Mouse (Mus musculus): ENCODE results near the gene Syn3.

The Syn3 gene

DNA sequence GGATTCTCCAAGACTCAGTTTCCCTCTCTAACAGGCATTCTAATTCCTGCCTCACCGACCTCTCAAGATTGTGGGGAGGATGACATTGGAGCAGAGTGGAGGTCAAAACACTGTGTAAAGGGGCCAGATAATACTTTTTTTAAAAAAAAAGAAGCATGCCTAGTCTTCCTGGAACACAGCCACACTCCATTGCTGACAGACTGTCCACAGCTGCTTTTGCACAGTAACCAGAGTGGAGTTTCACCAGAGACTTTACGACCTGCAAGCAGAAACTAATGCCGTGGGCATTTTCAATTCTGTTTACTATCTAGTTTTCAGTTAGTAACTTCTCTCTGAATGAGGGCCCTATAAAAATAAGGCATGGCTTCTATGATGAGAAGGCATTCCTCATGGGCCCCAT is 297.7 kb downstream of the Syn3 start:
- DNase-seq: no peak

DNA sequence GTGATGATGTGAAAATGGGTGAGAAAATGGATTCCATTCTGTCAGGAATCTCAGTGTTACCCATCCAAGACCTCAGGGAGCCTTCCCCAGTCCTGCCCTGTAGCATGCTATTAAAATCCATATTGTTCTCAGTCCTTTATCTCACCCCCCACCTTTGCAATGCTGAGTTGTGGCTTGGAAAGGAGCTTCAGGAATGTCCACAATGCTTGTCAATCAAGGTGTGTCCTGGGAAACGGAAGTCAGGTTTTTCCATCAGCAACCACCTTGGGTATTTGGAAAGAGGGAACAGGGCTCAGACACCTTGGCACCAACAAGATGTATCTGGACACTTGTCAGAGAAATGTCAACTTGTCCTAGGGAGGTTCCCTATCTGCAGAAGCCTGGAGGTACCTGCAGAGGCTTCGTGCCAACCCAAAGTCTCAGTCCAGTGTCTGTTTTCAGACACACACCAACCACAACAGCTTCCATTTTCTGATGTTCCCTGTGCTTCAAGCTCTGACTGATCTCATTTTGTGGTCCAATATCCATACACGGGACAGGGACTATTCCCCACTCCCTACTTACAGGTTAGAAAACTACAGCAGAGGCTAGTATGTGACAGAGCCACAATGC is 302.2 kb downstream of the Syn3 start:
- no peak for DNase-seq

- no peak for DNase-seq
These were observed 304.0 kb downstream of the Syn3 start for GRCm38 (mm10) chr10:86194722-86195121.

DNA sequence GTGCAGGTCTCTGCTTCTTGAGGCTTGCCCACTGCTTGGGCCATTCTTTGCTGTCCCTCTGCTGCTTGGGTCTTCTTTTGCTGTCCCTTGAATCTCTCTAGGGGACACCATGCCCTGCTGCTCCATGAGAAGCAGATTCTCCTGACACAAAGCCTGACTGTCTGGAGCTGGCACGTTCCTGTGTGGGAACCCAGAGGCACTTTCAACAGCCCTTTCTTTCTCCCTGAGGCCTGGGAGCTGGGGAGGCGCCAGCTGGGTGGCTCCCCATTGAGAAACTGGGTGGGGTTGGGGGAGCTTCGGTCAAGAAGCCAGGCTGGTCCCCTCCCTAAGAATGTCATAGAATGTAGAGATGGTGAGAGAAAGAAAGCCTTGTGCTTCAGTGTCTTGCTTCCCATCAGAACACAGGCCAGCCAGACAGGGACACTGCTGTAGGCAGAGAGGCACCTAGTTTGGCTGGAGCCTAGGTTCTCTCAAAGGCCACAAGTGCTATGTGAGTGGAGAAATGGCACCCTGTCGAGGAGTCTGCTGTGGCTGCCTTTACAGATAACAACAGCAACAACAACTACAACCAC is 304.7 kb downstream of the Syn3 start:
- DNase-seq: no peak

DNA sequence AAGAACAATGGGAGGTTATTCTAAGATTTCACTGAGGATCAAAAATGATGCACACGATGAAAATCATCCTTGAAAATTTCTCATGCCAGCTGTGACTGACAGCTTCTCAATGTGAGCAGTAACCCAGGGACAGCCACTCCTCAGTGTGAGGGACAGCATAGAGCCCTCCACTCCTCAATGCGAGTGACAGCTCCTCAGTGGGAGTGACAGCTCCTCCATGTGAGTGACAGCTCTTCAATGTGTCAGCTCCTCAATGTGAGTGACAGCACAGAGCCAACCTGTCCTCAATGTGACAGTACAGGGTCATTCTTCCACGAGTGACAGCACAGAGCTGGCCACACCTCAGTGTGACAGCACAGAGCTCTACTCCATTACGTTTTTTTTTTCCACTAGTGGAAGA is 310.1 kb downstream of the Syn3 start:
- no peak for DNase-seq

DNA sequence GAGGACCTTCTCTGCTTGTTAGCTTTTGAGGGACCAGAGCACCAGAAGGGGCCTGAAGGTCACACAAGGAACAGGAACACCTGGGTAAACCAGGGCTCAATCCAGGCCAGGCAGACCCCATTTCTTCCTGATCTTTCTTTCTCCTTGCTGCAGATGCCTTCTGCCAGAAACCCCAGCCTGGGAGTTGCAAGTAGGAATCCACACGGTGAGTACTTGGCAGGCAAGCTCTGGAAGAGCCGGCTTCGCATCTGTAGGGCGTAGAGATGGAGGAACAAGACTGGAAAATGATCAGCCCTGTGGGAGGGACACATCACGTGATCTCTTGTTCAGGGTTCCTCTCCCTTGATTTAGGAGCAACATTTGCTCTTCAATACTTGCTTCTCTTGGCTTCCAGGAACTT is 310.8 kb downstream of the Syn3 start:
- DNase-seq: no peak

DNA sequence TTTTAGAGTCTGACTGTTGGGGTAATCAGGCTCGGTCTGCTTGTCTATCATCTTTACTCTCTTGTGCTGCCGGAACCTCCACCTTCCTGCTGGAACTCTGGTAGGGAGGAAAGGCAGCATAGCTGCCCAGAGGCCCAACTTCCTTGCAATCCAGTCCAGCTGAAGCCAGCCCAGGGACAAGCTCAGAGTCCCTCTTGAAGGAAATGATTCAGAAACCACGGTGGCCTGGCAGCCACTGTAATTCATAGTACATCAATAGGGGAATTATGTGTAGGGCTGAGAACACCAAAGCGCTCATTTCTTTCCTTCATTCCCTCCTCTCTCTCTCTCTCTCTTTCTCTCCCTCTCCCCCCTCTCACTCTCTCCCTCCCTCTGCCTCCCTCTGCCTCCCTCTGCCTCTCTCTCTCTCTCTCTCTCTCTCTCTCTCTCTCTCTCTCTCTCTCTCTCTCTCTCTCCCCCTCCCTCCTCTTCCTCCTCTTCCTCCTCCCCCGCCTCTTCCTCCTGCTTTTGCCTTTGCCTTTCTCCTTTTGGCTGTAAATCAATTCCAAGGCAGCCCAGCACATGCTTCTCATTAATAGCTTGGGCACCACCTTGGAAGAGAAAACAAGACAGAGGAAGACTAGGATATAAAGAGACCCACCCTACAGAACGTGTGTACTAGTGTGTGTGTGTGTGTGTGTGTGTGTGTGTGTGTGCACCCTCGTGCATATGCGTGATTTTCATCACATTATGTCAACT is 315.4 kb downstream of the Syn3 start:
- DNase-seq: peak; percentile 28

GRCm38 (mm10) chr10:86182183-86182805 is 316.4 kb downstream of the Syn3 start:
- DNase-seq: peak; percentile 76

GRCm38 (mm10) chr10:86176411-86176810 is 322.3 kb downstream of the Syn3 start:
- no peak for DNase-seq

- no peak for DNase-seq
These were observed 324.7 kb downstream of the Syn3 start for GRCm38 (mm10) chr10:86174017-86174416.

- DNase-seq: no peak
These were observed 325.4 kb downstream of the Syn3 start for GRCm38 (mm10) chr10:86173284-86173683.

DNA sequence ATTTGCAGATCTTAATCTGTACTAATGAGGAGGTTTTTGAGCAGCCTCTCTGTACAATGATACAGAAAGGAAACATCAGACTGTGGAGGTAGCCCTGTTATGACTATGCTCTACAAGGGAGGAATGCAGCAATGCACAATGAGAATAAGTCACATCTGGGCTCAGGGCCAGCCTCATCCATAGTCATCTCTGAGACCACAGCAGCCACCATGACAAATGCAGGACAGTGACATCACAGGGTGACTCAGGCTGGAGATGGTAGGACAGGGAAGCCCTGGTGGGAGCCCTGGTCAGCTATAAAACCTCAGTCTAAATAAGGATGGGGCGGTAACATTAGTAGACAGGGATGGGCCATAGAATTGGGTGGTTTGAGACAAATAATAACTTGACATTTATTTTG is 327.4 kb downstream of the Syn3 start:
- DNase-seq: no peak

DNA sequence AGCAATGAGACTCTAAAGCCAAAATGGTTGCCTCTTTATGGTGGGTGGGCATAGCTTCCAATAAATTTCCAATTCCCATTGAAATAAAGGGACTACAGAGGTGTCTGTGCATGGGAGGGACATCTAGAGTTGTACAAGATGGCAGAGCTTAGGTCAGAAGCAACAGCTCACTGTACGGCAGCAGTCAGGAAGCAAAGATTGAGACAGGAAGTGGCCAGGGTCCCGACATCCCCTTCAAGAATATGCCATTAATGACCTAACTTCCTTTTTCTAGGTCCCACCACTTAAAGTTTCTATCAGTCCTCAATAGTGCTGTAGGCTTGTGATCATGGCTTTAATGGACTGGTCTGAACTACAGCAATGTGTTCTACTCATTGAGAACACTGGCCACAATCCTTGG is 330.6 kb downstream of the Syn3 start:
- no peak for DNase-seq

DNA sequence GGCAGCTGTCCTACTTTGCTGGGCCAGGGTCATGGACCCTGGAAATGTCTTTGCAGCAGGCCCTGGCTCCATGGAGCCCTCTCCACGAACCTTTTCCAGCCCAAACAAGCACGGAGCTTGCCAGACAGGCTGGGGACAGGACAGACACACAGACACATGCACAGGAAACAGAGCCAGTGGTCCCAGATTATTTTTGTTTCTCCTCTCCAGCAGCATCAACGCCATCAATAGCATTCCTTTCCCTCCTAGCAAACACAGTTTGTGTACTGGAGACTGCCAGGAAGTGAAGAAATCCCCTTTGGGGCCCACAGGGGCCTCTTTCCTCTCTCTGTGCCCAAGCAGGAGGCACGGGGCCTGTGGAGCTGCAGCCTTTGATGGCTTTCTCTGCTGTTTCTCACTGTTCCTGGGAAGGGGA is 331.8 kb downstream of the Syn3 start:
- no peak for DNase-seq

DNA sequence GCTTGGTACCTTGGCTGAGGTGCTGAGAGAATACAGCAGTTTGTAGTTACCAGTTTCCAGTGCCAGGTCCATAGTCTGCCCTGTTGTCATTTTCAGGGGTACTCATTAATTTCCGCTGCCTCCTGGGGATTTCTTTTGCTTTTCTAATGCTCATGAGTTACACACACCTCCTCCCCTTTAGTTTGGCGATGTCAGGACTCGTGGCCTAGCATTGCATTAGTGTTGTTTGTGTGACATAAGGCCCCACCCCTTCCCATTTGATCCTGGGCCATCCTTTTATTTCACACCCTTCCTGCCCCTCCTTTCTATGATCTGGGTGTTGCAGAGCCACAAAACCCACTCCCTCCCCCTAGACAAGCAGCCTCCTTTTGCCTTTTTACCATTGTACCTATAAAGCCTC is 334.6 kb downstream of the Syn3 start:
- no peak for DNase-seq

GRCm38 (mm10) chr10:86161783-86162271 is 336.9 kb downstream of the Syn3 start:
- peak; percentile 52 for DNase-seq

DNA sequence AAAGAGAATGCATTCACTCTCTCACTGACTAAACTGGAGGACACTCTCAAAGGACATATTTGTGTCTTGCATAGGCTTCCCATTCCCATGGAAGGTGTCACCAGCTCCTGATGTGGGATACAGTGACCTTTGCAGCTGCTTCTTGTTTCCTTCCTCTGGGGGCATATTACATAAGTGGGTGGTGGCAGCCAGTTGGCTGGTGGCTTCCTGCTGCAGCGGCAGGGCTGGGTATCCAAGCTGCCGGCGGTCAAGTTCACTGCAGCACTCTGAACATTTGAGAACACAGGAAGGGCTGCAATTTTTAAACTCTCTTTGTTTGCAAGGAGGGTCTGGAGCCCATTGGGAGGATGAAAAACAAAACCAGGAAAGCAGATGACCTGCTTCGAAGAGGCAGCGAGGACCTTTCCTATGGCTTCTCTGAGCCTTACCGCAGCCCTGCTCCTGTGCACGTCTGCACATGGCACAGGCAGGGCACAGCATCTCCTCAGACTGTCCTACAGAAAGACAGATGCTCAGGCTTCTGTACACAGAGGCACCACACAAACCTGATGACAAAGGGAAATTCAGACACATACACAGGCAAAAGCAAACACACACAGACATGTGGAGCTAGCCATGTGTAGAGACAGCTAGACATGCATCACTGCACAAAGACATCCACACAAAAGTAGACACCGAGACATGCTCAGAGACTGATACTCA is 340.3 kb downstream of the Syn3 start:
- no peak for DNase-seq

- DNase-seq: no peak
These were observed 343.4 kb downstream of the Syn3 start for GRCm38 (mm10) chr10:86155344-86155743.

- no peak for DNase-seq
These were observed 345.5 kb downstream of the Syn3 start for GRCm38 (mm10) chr10:86153221-86153620.

DNA sequence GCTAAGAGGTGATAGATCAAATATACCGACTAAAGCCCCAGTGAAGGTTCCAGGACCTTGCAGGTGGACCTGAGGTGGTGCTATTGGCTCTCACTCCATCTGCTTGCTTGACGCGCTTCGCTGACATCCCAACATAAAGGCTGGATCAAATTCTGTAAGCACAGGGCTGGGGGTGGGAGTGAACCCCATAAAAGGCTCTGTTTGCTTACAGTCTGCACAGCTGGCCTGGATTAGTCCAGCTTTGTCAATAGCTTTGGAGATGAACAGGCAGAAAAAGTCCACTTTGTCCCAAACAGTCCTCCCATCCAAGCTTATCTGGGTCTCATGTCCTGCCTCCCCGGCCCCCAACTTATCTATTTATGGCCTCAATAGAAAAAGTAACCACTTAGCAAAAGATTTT is 347.3 kb downstream of the Syn3 start:
- no peak for DNase-seq

GRCm38 (mm10) chr10:86150076-86150475 is 348.6 kb downstream of the Syn3 start:
- DNase-seq: no peak

GRCm38 (mm10) chr10:86149029-86149818 is 349.5 kb downstream of the Syn3 start:
- DNase-seq: no peak

Measured in kidney, adult 18-20 months (tissue).